20 mouse cellular contexts compared by ENCODE assay signal in the genomic region with DNA sequence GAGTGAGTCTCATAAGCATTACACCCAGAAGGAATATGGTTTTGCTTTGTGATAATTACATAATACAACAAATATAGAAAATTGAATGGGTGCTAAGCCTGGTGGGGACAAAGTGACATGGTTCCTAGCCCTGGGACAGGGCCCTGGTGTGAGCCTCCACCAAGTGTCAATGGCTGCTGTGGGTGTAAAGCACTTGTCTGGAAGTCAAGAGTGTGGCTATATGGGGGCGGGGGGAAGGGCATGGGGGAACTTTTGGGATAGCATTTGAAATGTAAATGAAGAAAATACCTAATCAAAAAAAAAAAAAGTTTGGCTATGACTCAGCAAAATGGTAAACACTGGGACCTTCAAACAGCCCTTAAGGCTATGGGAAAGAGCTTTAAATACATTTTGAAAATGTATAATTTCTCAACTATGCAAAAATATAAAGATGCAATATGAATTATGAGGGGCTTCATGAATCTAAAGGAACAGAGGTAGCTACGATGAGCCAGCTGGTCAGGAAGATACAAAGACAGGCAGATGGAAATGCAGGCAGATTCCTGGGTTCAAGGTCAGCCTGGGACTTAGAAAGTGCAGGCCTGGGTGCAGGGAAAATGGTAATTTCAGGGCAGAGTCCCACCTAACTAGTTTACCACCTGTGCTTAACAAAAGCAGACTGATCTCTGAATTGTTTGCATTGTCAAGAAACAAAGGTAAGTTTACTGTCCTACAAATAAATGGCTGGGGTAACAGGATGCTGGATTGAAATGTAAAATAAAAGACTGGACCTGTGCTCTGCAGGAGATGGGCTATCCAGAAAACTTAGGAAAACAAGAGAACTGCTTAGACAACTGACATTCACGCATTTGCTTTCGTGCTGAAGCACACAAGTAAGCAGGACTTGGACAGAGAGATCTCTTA. TPM values are rescaled to one million over a fixed set of nuclear protein-coding genes. Genes with fewer than 3 reads are reported as not detected.
DNase-seq lines count a peak whose midpoint lies in the region; ATAC-seq and TF ChIP-seq lines count a peak whose summit lies in the region.
"Had no signal": no experiment of that assay in that cellular context is flagged by ENCODE, and none has a peak within 500 bp of the region (broad histone marks: within the 10 kb centered on the region; RNA-seq: fewer than 3 reads in every experiment).

No protein-coding gene starts in this region.

- H3K4me3 ChIP-seq in heart, postnatal 0 days (ENCODE audit: low read depth, low read length), result no peak overlapping the region
- no peak overlapping the region for H3K4me3 ChIP-seq in heart, embryonic 10.5 days
- H3K4me3 ChIP-seq in CH12.LX (replicated peaks in 1 of 3; ENCODE audit: low read depth in 2 of 3, low read length in 2 of 3, poor library complexity in 1 of 3), result no peak overlapping the region
- H3K4me3 ChIP-seq in ES-E14 (ENCODE audit: insufficient read depth in 1 of 2, low read depth in 1 of 2, low read length in 2 of 2, poor library complexity in 1 of 2, severe bottlenecking in 1 of 2), result peak overlapping the region in 1 of 2 experiments; percentile 10; a peak in 1 of 4 replicates
- no peak overlapping the region for H3K4me3 ChIP-seq in forebrain, embryonic 15.5 days
- H3K4me3 ChIP-seq: embryonic facial prominence, embryonic 10.5 days; hindbrain, embryonic 15.5 days had no signal

- no peaks in the 10 kb centered on the region for H3K36me3 ChIP-seq in heart, postnatal 0 days (replicated peaks; ENCODE audit: control insufficient read depth, insufficient read depth, low read length)
- no peaks in the 10 kb centered on the region for H3K36me3 ChIP-seq in heart, embryonic 10.5 days
- H3K36me3 ChIP-seq in CH12.LX (replicated peaks in 1 of 2; ENCODE audit: control insufficient read depth in 1 of 2, insufficient read depth in 1 of 2, low read length in 1 of 2), result no peaks in the 10 kb centered on the region
- no peaks in the 10 kb centered on the region for H3K36me3 ChIP-seq in ES-E14 (ENCODE audit: control insufficient read depth, insufficient read depth, low read length, poor library complexity, severe bottlenecking)
- no peaks in the 10 kb centered on the region for H3K36me3 ChIP-seq in forebrain, embryonic 15.5 days
- H3K36me3 ChIP-seq: embryonic facial prominence, embryonic 10.5 days; hindbrain, embryonic 15.5 days had no signal

- no peak for TF ChIP-seq EP300 in heart, postnatal 0 days (IDR thresholded peaks at IDR 0.05; ENCODE audit: low read depth)
- TF ChIP-seq EP300 in CH12.LX (IDR thresholded peaks at IDR 0.05; ENCODE audit: low read length), result no peak

- dilution Hi-C loops in CH12.LX (cut with MboI; ENCODE audit: extremely low pct_ligation_motif_present, extremely low pct_unique_long_range_greater_than_20kb, low sequenced_read_pairs), result no loop called here

- ATAC-seq in heart, postnatal 0 days (ENCODE audit: insufficient read depth, low read depth), result no peak
- no peak for ATAC-seq in forebrain, embryonic 15.5 days (replicated peaks)
- ATAC-seq: forebrain, embryonic 14.5 days; Patski had no signal

- in situ Hi-C loops in CH12.LX (cut with MboI; ENCODE audit: low pct_ligation_motif_present, low pct_unique_long_range_greater_than_20kb, low sequenced_read_pairs), result no loop called here
- in situ Hi-C loops in ES-E14 (cut with MboI; ENCODE audit: low sequenced_read_pairs in 2 of 2, unreplicated experiment in 2 of 2), result no loop called here

- peak; percentile 2 for DNase-seq in heart, postnatal 0 days (ENCODE audit: low spot score)
- no peak for DNase-seq in heart, embryonic 10.5 days (ENCODE audit: low spot score)
- DNase-seq in CH12.LX (ENCODE audit: extremely low read depth) (no peak), ES-E14 (ENCODE audit: low read depth, low spot score) (peak; percentile 96), ZHBTc4 (ENCODE audit: low read depth, low spot score) (peak; percentile 98)
- no peak for DNase-seq in right cerebral cortex, postnatal 10 days (ENCODE audit: low spot score in 2 of 2)
- DNase-seq in kidney, adult 9 months, result no peak
- DNase-seq: adrenal gland, postnatal 10 days; cerebellum, adult 11-12 months; cerebellum, adult 9-10 months; cerebellum, postnatal 36 days; gastrocnemius, postnatal 36 days; heart, adult 11 months; heart, postnatal 36 days had no signal

- no peak overlapping the region for H3K4me2 ChIP-seq in heart, postnatal 0 days (ENCODE audit: low read depth, low read length)
- H3K4me2 ChIP-seq in CH12.LX (ENCODE audit: insufficient read depth, low read depth, poor library complexity, severe bottlenecking), result no peak overlapping the region
- no peak overlapping the region for H3K4me2 ChIP-seq in forebrain, embryonic 15.5 days (replicated peaks)
- H3K4me2 ChIP-seq: heart, embryonic 11.5 days; hindbrain, embryonic 15.5 days had no signal

- no peaks in the 10 kb centered on the region for H3K79me2 ChIP-seq in CH12.LX (replicated peaks; ENCODE audit: control insufficient read depth, extremely low read depth, insufficient read depth, poor library complexity, severe bottlenecking)

- no peaks in the 10 kb centered on the region for H3K9me3 ChIP-seq in heart, postnatal 0 days (replicated peaks; ENCODE audit: control insufficient read depth, low read length)
- H3K9me3 ChIP-seq in heart, embryonic 10.5 days, result no peaks in the 10 kb centered on the region
- H3K9me3 ChIP-seq in CH12.LX (replicated peaks; ENCODE audit: low read length) (no peaks in the 10 kb centered on the region), ES-E14 (ENCODE audit: control insufficient read depth, insufficient read depth, low read depth, low read length) (no peaks in the 10 kb centered on the region)
- no peaks in the 10 kb centered on the region for H3K9me3 ChIP-seq in forebrain, embryonic 15.5 days
- H3K9me3 ChIP-seq: embryonic facial prominence, embryonic 10.5 days; hindbrain, embryonic 15.5 days had no signal

- TF ChIP-seq POLR2A in CH12.LX (IDR thresholded peaks at IDR 0.05; ENCODE audit: low read depth, low read length), result no peak

- no peak for TF ChIP-seq RAD21 in CH12.LX (IDR thresholded peaks at IDR 0.05; ENCODE audit: low read depth, low read length)

- TF ChIP-seq CTCF in heart, postnatal 0 days (IDR thresholded peaks at IDR 0.05; ENCODE audit: low read depth), result no peak
- no peak for TF ChIP-seq CTCF in CH12.LX (conservative IDR thresholded peaks at IDR 0.05 in 1 of 2, IDR thresholded peaks at IDR 0.05 in 1 of 2; ENCODE audit: low read depth in 2 of 2, low read length in 2 of 2)

- no peaks in the 10 kb centered on the region for H3K27me3 ChIP-seq in heart, postnatal 0 days (ENCODE audit: control insufficient read depth, insufficient read depth, low read length)
- H3K27me3 ChIP-seq in heart, embryonic 10.5 days (ENCODE audit: insufficient read depth, poor library complexity, severe bottlenecking), result no peaks in the 10 kb centered on the region
- H3K27me3 ChIP-seq in CH12.LX (replicated peaks), result no peaks in the 10 kb centered on the region
- no peaks in the 10 kb centered on the region for H3K27me3 ChIP-seq in forebrain, embryonic 15.5 days
- H3K27me3 ChIP-seq: hindbrain, embryonic 15.5 days; Patski had no signal

- no peak overlapping the region for H3K9ac ChIP-seq in heart, postnatal 0 days (replicated peaks; ENCODE audit: low read depth, low read length)
- H3K9ac ChIP-seq in CH12.LX (ENCODE audit: insufficient read depth, low read depth), result no peak overlapping the region
- peak overlapping the region; percentile 70 for H3K9ac ChIP-seq in ES-E14 (ENCODE audit: insufficient read depth, low read depth, low read length, poor library complexity, severe bottlenecking)
- H3K9ac ChIP-seq in forebrain, embryonic 15.5 days (replicated peaks), result no peak overlapping the region
- H3K9ac ChIP-seq: hindbrain, embryonic 15.5 days had no signal

- peaks cover 19% of the 10 kb centered on the region for H3K4me1 ChIP-seq in heart, postnatal 0 days (ENCODE audit: control insufficient read depth, insufficient read depth)
- H3K4me1 ChIP-seq in heart, embryonic 10.5 days, result peaks cover 36% of the 10 kb centered on the region
- H3K4me1 ChIP-seq in CH12.LX (ENCODE audit: control insufficient read depth in 1 of 2, insufficient read depth in 2 of 2) (peaks cover 18 to 58% of the 10 kb centered on the region in 2 experiments), ES-E14 (ENCODE audit: control insufficient read depth in 2 of 2, insufficient read depth in 2 of 2, low read length in 2 of 2, poor library complexity in 1 of 2) (peaks cover 4 to 9% of the 10 kb centered on the region in 2 experiments; a peak in 3 of 4 replicates)
- H3K4me1 ChIP-seq in forebrain, embryonic 15.5 days, result peaks cover 15% of the 10 kb centered on the region

- H3K27ac ChIP-seq in heart, postnatal 0 days (ENCODE audit: low read depth), result no peak overlapping the region
- H3K27ac ChIP-seq in heart, embryonic 10.5 days, result no peak overlapping the region
- H3K27ac ChIP-seq in CH12.LX (ENCODE audit: insufficient read depth, low read depth), result peak overlapping the region; percentile 12; the same call in 1 of the 2 replicates
- H3K27ac ChIP-seq in ES-E14 (ENCODE audit: insufficient read depth, low read depth, low read length, poor library complexity, severe bottlenecking), result peak overlapping the region; percentile 100
- no peak overlapping the region for H3K27ac ChIP-seq in forebrain, embryonic 15.5 days (replicated peaks)
- H3K27ac ChIP-seq: embryonic facial prominence, embryonic 10.5 days; hindbrain, embryonic 15.5 days had no signal

- 81% methylated on average over 4 of the region's 4 CpGs for WGBS in heart, postnatal 0 days
- WGBS in heart, embryonic 10.5 days, result 62% methylated on average over 4 of the region's 4 CpGs
- WGBS in forebrain, embryonic 15.5 days, result 52% methylated on average over 4 of the region's 4 CpGs

RNA-seq across cellular contexts. Expression of gene Stoml1, which starts 26.1 kb away (rescaled TPM):
- total RNA-seq in heart, postnatal 0 days (2014; rRNA removed; ENCODE audit: low replicate concordance), result 16.4 and 52.8 TPM in 2 replicates
- polyA plus RNA-seq in heart, postnatal 0 days (2015; fragmentation: Nextera tagmentation; extraction: Ambion mirVana), result 21.7 and 23.3 TPM in 2 replicates
- 24.2 and 27.0 TPM in 2 replicates for polyA plus RNA-seq in heart, embryonic 10.5 days (2016; fragmentation: Nextera tagmentation; extraction: Ambion mirVana)
- total RNA-seq in CH12.LX (2012; rRNA removed), result 40.7 and 41.1 TPM in 2 replicates
- total RNA-seq in CH12.LX (2014; rRNA removed), result 35.3 and 35.4 TPM in 2 replicates
- polyA plus RNA-seq in CH12.LX (2012; ENCODE audit: insufficient read length, low read depth), result 34.0 and 35.4 TPM in 2 replicates
- 51.7 and 95.7 TPM in 2 replicates for total RNA-seq in ES-E14 (2012; rRNA removed)
- 107 and 109 TPM in 2 replicates for polyA plus RNA-seq in forebrain, embryonic 15.5 days (2015; fragmentation: Nextera tagmentation; extraction: Ambion mirVana)

RNA-seq across cellular contexts. Expression of gene Pml, which starts 29.5 kb away (rescaled TPM):
- 11.4 and 15.0 TPM in 2 replicates for total RNA-seq in heart, postnatal 0 days (2014; rRNA removed; ENCODE audit: low replicate concordance)
- polyA plus RNA-seq in heart, postnatal 0 days (2015; fragmentation: Nextera tagmentation; extraction: Ambion mirVana), result 5.2 and 5.6 TPM in 2 replicates
- 14.7 and 17.6 TPM in 2 replicates for polyA plus RNA-seq in heart, embryonic 10.5 days (2016; fragmentation: Nextera tagmentation; extraction: Ambion mirVana)
- total RNA-seq in CH12.LX (2012; rRNA removed), result 21.2 and 26.6 TPM in 2 replicates
- 6.4 and 8.3 TPM in 2 replicates for total RNA-seq in CH12.LX (2014; rRNA removed)
- polyA plus RNA-seq in CH12.LX (2012; ENCODE audit: insufficient read length, low read depth), result 54.1 and 56.9 TPM in 2 replicates
- 72.6 and 112 TPM in 2 replicates for total RNA-seq in ES-E14 (2012; rRNA removed)
- polyA plus RNA-seq in forebrain, embryonic 15.5 days (2015; fragmentation: Nextera tagmentation; extraction: Ambion mirVana), result 7.5 and 8.8 TPM in 2 replicates

RNA-seq across cellular contexts. Expression of gene Loxl1, which starts 33.9 kb away (rescaled TPM):
- 44.1 and 61.7 TPM in 2 replicates for total RNA-seq in heart, postnatal 0 days (2014; rRNA removed; ENCODE audit: low replicate concordance)
- polyA plus RNA-seq in heart, postnatal 0 days (2015; fragmentation: Nextera tagmentation; extraction: Ambion mirVana), result 39.2 and 40.7 TPM in 2 replicates
- polyA plus RNA-seq in heart, embryonic 10.5 days (2016; fragmentation: Nextera tagmentation; extraction: Ambion mirVana), result 35.7 and 36.1 TPM in 2 replicates
- not detected in 2 replicates for total RNA-seq in CH12.LX (2012; rRNA removed)
- not detected in 2 replicates for total RNA-seq in CH12.LX (2014; rRNA removed)
- polyA plus RNA-seq in CH12.LX (2012; ENCODE audit: insufficient read length, low read depth), result not detected in 2 replicates
- total RNA-seq in ES-E14 (2012; rRNA removed), result 6.2 and 8.4 TPM in 2 replicates
- polyA plus RNA-seq in forebrain, embryonic 15.5 days (2015; fragmentation: Nextera tagmentation; extraction: Ambion mirVana), result 13.9 and 14.3 TPM in 2 replicates

Comparison
In these comparisons a context has a peak if more than half of its experiments do, and no peak if none do; other contexts are left out.
1. DNase-seq: peak in heart, postnatal 0 days (single experiment), ES-E14 (single experiment) and ZHBTc4 (single experiment); none in heart, embryonic 10.5 days (single experiment), CH12.LX (single experiment), right cerebral cortex, postnatal 10 days (0 of 2) and kidney, adult 9 months (single experiment).
2. H3K27ac ChIP-seq: peak in CH12.LX (single experiment) and ES-E14 (single experiment); none in heart, postnatal 0 days (single experiment), heart, embryonic 10.5 days (single experiment) and forebrain, embryonic 15.5 days (single experiment).
3. RNA of gene Loxl1, which starts 33.9 kb away (polyA plus RNA-seq): 39.2 to 40.7 TPM in heart, postnatal 0 days, 35.7 to 36.1 TPM in heart, embryonic 10.5 days and 13.9 to 14.3 TPM in forebrain, embryonic 15.5 days; not detected in CH12.LX; every median in the first group is over 10 times any median in the second.